Mouse (Mus musculus): ENCODE results near the gene Top3b.
A peak's percentile ranks its signal among the peaks of the same experiment; 100 is the strongest.
"Not testable (repeated sequence)": the region's sequence is repeated elsewhere in the genome, so short reads cannot be mapped to it uniquely, and the experiment has no call there.

The Top3b gene

GRCm38 (mm10) chr16:16897056-16897584 lies 26.6 kb downstream of the Top3b start:
- DNase-seq (ENCODE audit: low spot score in 2 of 2): no peak

DNA sequence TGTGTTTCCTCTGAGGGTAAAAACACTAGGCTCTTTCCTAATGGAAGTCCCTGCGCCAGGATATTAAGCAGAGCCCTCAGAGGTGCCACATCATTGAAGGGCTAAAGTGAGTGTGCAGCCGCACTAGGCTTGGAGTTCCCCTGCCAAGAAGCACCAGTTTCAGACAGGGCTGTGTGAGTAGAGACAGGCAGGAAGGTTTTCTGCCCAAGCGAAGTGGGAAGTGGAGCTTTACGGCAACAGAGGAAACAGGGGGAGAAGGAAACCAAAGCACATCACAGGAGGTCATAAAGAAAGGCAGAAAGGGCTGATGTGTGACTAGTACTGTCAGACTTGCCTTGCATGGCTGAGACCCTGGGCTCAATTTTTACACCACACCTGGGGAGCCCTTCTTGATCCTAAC lies 31.8 kb downstream of the Top3b start:
- DNase-seq (ENCODE audit: low spot score in 2 of 2): no peak

DNA sequence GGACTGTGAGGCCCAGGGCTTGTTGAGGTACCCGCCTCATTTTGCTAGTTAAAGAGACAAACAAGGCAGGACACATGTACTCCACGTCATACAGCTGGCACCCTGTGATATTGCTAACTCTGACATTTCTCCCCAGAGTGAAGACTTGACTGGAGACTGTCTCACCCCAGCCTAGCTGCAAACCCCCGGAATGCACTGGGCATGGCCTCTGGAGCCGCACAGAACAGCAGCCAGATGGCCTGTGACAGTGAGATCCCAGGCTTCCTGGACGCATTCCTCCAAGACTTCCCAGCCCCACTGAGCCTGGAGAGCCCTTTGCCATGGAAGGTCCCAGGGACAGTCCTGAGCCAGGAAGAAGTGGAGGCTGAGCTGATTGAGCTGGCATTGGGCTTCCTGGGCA lies 32.7 kb downstream of the Top3b start:
- no peak for DNase-seq (ENCODE audit: low spot score in 2 of 2)

DNA sequence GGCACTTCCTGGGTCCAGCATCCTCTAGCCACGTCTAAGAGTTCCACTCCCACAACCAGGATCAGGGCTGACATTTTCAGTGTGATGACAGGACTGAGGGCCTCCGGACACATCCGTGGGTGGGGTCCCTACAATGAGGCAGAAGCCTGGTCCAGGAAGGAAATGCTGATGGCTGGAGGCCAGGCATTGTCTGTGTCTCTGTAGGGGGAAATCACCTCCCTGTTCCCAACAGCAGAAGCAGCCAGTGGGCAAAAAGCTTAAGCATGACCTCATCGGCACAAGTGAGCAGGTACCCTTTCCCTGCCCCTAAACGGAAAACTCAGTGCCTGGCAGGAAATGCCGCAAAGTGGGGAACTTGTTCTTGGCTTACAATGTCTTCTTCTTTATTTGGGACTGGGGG lies 37.3 kb downstream of the Top3b start:
- DNase-seq (ENCODE audit: low spot score in 2 of 2): peak; percentile 6 to 11

GRCm38 (mm10) chr16:16911641-16912597 lies 41.4 kb downstream of the Top3b start:
- DNase-seq (ENCODE audit: low spot score in 2 of 2): peak; percentile 58 to 62

- no peak for DNase-seq (ENCODE audit: low spot score in 2 of 2)
These were observed 42.9 kb downstream of the Top3b start for GRCm38 (mm10) chr16:16913440-16913839.

DNA sequence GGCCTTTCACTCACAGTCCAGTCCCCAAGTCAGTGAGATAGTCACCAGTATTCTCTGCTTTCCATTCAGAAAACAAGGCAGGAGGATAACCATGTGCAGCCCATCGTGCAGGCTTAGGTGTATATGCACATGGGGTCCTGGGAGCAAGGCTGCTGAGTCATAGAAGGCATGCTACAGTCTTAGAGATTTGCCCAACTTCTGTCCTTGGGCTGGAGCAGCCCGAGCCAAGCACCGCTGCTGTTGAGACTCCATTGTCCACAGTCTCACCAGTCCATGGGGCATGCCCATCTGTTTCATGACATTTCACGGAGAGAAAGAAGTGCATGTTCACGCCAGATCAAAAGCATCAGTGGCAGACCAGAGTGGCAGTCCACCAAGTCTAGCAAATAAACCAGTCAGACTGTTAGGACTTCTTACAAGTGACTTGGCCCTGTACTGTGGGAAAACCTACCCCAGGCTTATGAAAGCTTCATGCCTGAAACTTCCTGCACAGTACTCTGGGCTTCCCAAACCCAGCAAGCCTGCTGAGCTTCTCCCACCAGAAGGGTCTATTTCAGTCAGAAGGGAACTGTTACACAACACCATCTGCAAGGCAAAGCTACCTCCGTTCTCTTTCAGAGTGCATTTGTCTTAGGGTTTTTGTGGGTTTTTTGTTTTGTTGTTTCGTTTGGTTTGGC lies 48.0 kb downstream of the Top3b start:
- no peak for DNase-seq (ENCODE audit: low spot score in 2 of 2)

GRCm38 (mm10) chr16:16921021-16921435 lies 50.5 kb downstream of the Top3b start:
- peak; percentile 14 to 17 for DNase-seq (ENCODE audit: low spot score in 2 of 2)

DNA sequence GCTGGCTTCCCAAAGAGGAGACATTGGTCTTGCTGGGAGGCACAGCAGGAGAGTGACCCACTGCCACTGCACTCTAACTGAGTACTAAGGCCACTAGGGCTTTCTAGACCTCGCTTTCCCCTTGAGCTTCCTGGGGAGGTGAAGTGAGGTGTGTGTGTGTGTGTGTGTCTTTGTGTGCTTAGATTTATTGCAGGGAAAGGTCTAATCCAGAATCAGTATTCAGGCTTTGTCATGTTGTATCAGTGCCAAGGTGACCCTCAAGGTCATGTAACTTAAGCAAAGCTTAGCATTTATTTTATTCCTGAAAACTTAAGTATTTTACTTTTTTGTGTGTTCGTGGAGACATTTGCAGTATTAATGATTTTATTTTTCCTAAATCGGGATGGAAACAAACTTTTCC lies 53.9 kb downstream of the Top3b start:
- no peak for DNase-seq (ENCODE audit: low spot score in 2 of 2)

DNA sequence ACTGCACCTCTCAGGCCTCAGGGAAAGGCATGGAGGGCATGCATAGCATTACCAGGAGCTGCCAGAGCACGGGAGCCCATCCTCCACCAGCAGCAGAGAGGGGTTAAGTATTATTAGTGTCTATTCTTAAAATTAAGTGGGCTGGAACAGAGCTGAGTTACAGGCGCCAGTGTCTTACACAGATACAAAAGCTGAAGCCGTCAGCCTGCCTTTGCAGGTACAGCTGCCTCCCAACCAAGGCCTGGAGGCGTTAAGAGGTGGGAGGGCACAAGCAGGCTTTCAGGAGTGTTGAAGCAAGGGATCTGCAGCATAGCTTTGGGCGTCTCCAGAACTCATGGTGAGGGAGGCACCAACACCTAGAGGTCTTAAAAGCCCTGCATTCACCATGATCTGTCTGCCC lies 56.0 kb downstream of the Top3b start:
- DNase-seq (ENCODE audit: low spot score in 2 of 2): no peak

DNA sequence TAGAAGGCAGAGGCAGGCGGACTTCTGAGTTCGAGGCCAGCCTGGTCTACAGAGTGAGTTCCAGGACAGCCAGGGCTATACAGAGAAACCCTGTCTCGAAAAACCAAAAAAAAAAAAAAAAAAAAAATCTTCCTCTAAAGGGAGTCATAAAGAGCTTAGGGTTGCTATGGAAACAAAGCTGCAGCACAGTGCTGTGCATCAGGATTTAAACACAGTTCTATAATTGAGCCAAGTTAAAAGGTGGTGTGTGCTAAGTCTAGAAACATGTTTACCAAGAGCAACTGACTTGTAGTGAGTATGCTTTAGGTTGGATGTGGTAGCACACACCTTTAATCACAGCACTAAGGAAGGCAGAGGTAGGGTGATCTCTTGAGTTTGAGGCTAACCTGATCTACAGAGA lies 58.4 kb downstream of the Top3b start:
- not testable (repeated sequence) for DNase-seq (ENCODE audit: low spot score in 2 of 2)

DNA sequence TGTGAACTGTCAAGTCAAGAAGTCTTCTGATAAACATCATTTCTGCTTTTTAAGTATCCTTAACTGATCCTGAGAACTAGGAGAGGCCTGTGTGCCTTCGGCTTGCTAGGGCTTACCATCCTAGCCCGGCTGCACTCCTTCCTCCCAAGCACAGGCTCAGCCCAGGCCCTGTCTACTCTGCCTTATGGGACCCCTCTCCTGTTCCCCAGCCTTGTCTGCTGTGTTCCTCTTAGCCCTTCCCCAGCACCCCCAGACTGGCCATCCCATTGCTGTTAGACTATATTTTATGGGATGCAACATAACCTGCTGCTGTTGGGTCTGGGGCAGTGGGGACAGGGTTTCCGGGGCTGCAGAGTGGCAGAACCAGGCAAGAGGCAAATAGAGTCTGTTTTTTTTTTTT lies 59.8 kb downstream of the Top3b start:
- no peak for DNase-seq (ENCODE audit: low spot score in 2 of 2)

- peak; percentile 40 to 48 for DNase-seq (ENCODE audit: low spot score in 2 of 2)
These were observed 60.3 kb downstream of the Top3b start for GRCm38 (mm10) chr16:16930810-16931296.

DNA sequence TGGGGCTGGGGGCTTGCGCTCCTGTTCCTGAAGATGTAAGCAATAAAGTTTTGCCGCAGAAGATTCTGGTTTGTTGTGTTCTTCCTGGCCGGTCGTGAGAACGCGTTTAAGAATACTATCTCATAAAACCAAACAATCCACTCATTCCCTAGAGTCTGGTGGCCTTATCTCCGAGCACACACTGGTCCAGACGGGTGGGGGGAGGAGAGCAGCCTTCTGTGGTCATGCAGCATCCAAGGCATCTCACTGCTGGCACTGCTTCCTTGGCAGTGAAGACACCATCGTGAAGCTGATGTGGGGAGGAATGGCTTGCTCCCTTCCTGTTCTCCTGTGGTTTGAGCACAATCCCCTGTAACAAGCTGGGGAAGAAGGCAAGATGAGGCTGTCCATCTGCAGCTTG lies 69.0 kb downstream of the Top3b start:
- no peak for DNase-seq (ENCODE audit: low spot score in 2 of 2)

DNA sequence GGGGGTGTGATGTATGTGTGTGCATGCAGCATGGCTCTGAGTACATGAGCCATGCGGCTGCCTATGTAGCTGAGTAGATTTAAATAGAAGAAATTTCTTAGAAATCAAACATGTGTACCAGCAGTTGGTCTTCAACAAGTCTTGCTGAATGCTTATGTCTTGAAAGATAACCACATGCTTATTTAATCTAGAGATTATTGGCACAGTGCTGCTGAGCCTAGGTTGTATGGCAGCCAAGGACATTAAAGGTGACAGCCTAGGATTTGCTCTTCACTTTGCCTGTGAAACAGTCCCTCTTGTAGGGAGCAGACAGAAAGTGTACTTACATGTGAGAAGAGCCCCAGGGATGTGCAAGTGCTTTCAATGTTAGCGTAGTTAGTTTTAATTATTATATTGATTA lies 70.5 kb downstream of the Top3b start:
- DNase-seq (ENCODE audit: low spot score in 2 of 2): no peak
